Mouse (Mus musculus) E14TG2a.4 (cell line): ENCODE results near the gene Cd200.

Source experiments
- CTCF ChIP-seq: conservative IDR thresholded peaks from 2 replicates; pipeline ENCODE4 v1.5.1; 2014; ENCODE audit warnings: low read length
- NANOG ChIP-seq: IDR thresholded peaks from 2 replicates; pipeline ENCODE4 v1.6.1; 2014; ENCODE audit warnings: borderline replicate concordance, low read length, mixed read lengths
- POU5F1 ChIP-seq: IDR thresholded peaks from 2 replicates; pipeline ENCODE4 v1.6.1; 2014; ENCODE audit warnings: low read length, borderline replicate concordance

GRCm38 (mm10) chr16:45437230-45437739 lies 28.4 kb upstream of the Cd200 start:
- no peak for TF ChIP-seq CTCF
- TF ChIP-seq NANOG, result no peak
- no peak for TF ChIP-seq POU5F1
